Comparison of ENCODE assay signal across 20 mouse cellular contexts in genomic region chr6:119371624-119372023, GRCm38 (mm10). TPM values are rescaled to one million over a fixed set of nuclear protein-coding genes. Genes with fewer than 3 reads are reported as not detected.
DNase-seq lines count a peak whose midpoint lies in the region; ATAC-seq and TF ChIP-seq lines count a peak whose summit lies in the region.
"Had no signal": no experiment of that assay in that cellular context is flagged by ENCODE, and none has a peak within 500 bp of the region (broad histone marks: within the 10 kb centered on the region; RNA-seq: fewer than 3 reads in every experiment).

No protein-coding gene starts in this region.

- no peak overlapping the region for H3K9ac ChIP-seq in hindbrain, postnatal 0 days (replicated peaks; ENCODE audit: low read length)
- no peak overlapping the region for H3K9ac ChIP-seq in hindbrain, embryonic 13.5 days
- H3K9ac ChIP-seq in liver, postnatal 0 days (replicated peaks): no peak overlapping the region
- no peak overlapping the region for H3K9ac ChIP-seq in liver, embryonic 11.5 days (ENCODE audit: low read depth, low read length)
- no peak overlapping the region for H3K9ac ChIP-seq in MEL (ENCODE audit: control insufficient read depth, low read depth, low read length, poor library complexity, severe bottlenecking)
- H3K9ac ChIP-seq: limb, embryonic 12.5 days; liver, embryonic 15.5 days; midbrain, embryonic 15.5 days had no signal

- no peak overlapping the region for H3K27ac ChIP-seq in hindbrain, postnatal 0 days
- H3K27ac ChIP-seq in hindbrain, embryonic 13.5 days: no peak overlapping the region
- H3K27ac ChIP-seq in liver, postnatal 0 days (ENCODE audit: low read depth): no peak overlapping the region
- no peak overlapping the region for H3K27ac ChIP-seq in liver, embryonic 11.5 days (ENCODE audit: low read depth, low read length)
- H3K27ac ChIP-seq in MEL (ENCODE audit: control insufficient read depth, low read depth, low read length): no peak overlapping the region
- H3K27ac ChIP-seq: limb, embryonic 12.5 days; liver, embryonic 15.5 days; midbrain, embryonic 15.5 days had no signal

- H3K36me3 ChIP-seq in hindbrain, postnatal 0 days (ENCODE audit: insufficient read depth, low read length): 0 out of 2 replicates have a peak, but pooled peaks cover 5% of the 10 kb centered on the region
- H3K36me3 ChIP-seq in hindbrain, embryonic 13.5 days: peaks cover 12% of the 10 kb centered on the region
- peaks cover 12% of the 10 kb centered on the region for H3K36me3 ChIP-seq in liver, postnatal 0 days (replicated peaks; ENCODE audit: insufficient read depth, low read length)
- peaks cover 7% of the 10 kb centered on the region; the same call in 1 of the 2 replicates for H3K36me3 ChIP-seq in liver, embryonic 11.5 days (ENCODE audit: control insufficient read depth, insufficient read depth, low read length)
- H3K36me3 ChIP-seq in MEL (ENCODE audit: control insufficient read depth in 1 of 2, insufficient read depth in 2 of 2, low read length in 2 of 2): peaks cover 6 to 32% of the 10 kb centered on the region in 2 experiments
- H3K36me3 ChIP-seq: midbrain, embryonic 15.5 days had no signal

- ATAC-seq in hindbrain, postnatal 0 days: no peak
- ATAC-seq in hindbrain, embryonic 13.5 days (ENCODE audit: low FRiP score): no peak
- ATAC-seq in liver, postnatal 0 days: no peak
- ATAC-seq in liver, embryonic 11.5 days (replicated peaks; ENCODE audit: low FRiP score): no peak
- ATAC-seq in megakaryocyte progenitor cell, adult 5-6 weeks (replicated peaks; ENCODE audit: poor library complexity): peak; percentile 43; the same call in 1 of the 2 replicates
- ATAC-seq: hindbrain, embryonic 16.5 days; midbrain, embryonic 15.5 days had no signal

- TF ChIP-seq CTCF in hindbrain, postnatal 0 days (IDR thresholded peaks at IDR 0.05; ENCODE audit: low read depth): peak; percentile 35
- TF ChIP-seq CTCF in liver, postnatal 0 days (IDR thresholded peaks at IDR 0.05; ENCODE audit: low read depth): peak; percentile 35
- TF ChIP-seq CTCF in MEL (IDR thresholded peaks at IDR 0.05 in 2 of 3, conservative IDR thresholded peaks at IDR 0.05 in 1 of 3; ENCODE audit: control insufficient read depth in 1 of 3, insufficient read depth in 1 of 3, low read depth in 2 of 3, low read length in 3 of 3, poor library complexity in 1 of 3, severe bottlenecking in 1 of 3): peak in 1 of 3 experiments; percentile 32; a peak in 2 of 6 replicates

- no peak for TF ChIP-seq EP300 in liver, postnatal 0 days (IDR thresholded peaks at IDR 0.05; ENCODE audit: low read depth)
- TF ChIP-seq EP300 in MEL (IDR thresholded peaks at IDR 0.05; ENCODE audit: low read depth in 1 of 2, low read length in 2 of 2): no peak

- TF ChIP-seq POLR2A in MEL (IDR thresholded peaks at IDR 0.05; ENCODE audit: control insufficient read depth in 1 of 2, insufficient read depth in 1 of 2, low read depth in 1 of 2, low read length in 2 of 2, poor library complexity in 1 of 2): no peak

- peaks cover 8% of the 10 kb centered on the region for H3K79me2 ChIP-seq in MEL (ENCODE audit: control insufficient read depth, insufficient read depth, low read length, poor library complexity)

- H3K27me3 ChIP-seq in hindbrain, postnatal 0 days (ENCODE audit: insufficient read depth, low read length): no peaks in the 10 kb centered on the region
- no peaks in the 10 kb centered on the region for H3K27me3 ChIP-seq in hindbrain, embryonic 13.5 days
- no peaks in the 10 kb centered on the region for H3K27me3 ChIP-seq in liver, postnatal 0 days (ENCODE audit: insufficient read depth, low read length)
- H3K27me3 ChIP-seq in liver, embryonic 11.5 days (replicated peaks; ENCODE audit: control insufficient read depth, insufficient read depth, low read length): no peaks in the 10 kb centered on the region
- no peaks in the 10 kb centered on the region for H3K27me3 ChIP-seq in MEL (ENCODE audit: control insufficient read depth in 1 of 2, insufficient read depth in 2 of 2, low read length in 2 of 2)
- H3K27me3 ChIP-seq: limb, embryonic 12.5 days; liver, embryonic 15.5 days; megakaryocyte, embryonic 14.5 days; midbrain, embryonic 15.5 days had no signal

- H3K9me3 ChIP-seq in hindbrain, postnatal 0 days (ENCODE audit: low read length): no peaks in the 10 kb centered on the region
- H3K9me3 ChIP-seq in hindbrain, embryonic 13.5 days: no peaks in the 10 kb centered on the region
- H3K9me3 ChIP-seq in liver, postnatal 0 days (ENCODE audit: low read length): no peaks in the 10 kb centered on the region
- H3K9me3 ChIP-seq in liver, embryonic 11.5 days (ENCODE audit: control insufficient read depth, low read length): no peaks in the 10 kb centered on the region
- H3K9me3 ChIP-seq in MEL (replicated peaks; ENCODE audit: insufficient read depth, low read length): no peaks in the 10 kb centered on the region
- H3K9me3 ChIP-seq: limb, embryonic 12.5 days; liver, embryonic 15.5 days; megakaryocyte, embryonic 14.5 days; midbrain, embryonic 15.5 days had no signal

- DNase-seq in hindbrain, postnatal 0 days (ENCODE audit: low spot score): peak; percentile 11
- no peak for DNase-seq in liver, postnatal 0 days
- DNase-seq in liver, embryonic 11.5 days (ENCODE audit: low spot score): no peak
- DNase-seq in MEL (ENCODE audit: low read depth, low spot score): peak; percentile 27
- DNase-seq in ovary, adult 18-20 months (ENCODE audit: low spot score): no peak
- DNase-seq: cerebellum, postnatal 10 days; gastrocnemius, postnatal 14 days; heart, adult 18-20 months; heart, postnatal 4 days; kidney, adult 18-20 months; kidney, postnatal 36 days; lung, postnatal 14 days; thymus, postnatal 36 days had no signal

- H3K4me1 ChIP-seq in hindbrain, postnatal 0 days (ENCODE audit: insufficient read depth, low read length): no peaks in the 10 kb centered on the region
- no peaks in the 10 kb centered on the region for H3K4me1 ChIP-seq in hindbrain, embryonic 13.5 days (replicated peaks)
- H3K4me1 ChIP-seq in liver, postnatal 0 days (ENCODE audit: insufficient read depth): peaks cover 33% of the 10 kb centered on the region
- H3K4me1 ChIP-seq in liver, embryonic 11.5 days (replicated peaks; ENCODE audit: control insufficient read depth, insufficient read depth, low read length): peaks cover 29% of the 10 kb centered on the region
- peaks cover 23 to 27% of the 10 kb centered on the region in 2 experiments for H3K4me1 ChIP-seq in MEL (ENCODE audit: control insufficient read depth in 1 of 2, insufficient read depth in 2 of 2, low read length in 2 of 2)
- H3K4me1 ChIP-seq: limb, embryonic 12.5 days; midbrain, embryonic 15.5 days had no signal

- TF ChIP-seq RAD21 in MEL (IDR thresholded peaks at IDR 0.05; ENCODE audit: low read depth, low read length): no peak

- no peak overlapping the region for H3K4me3 ChIP-seq in hindbrain, postnatal 0 days (ENCODE audit: low read length)
- no peak overlapping the region for H3K4me3 ChIP-seq in hindbrain, embryonic 13.5 days
- no peak overlapping the region for H3K4me3 ChIP-seq in liver, postnatal 0 days (ENCODE audit: low read depth, low read length)
- H3K4me3 ChIP-seq in liver, embryonic 11.5 days (ENCODE audit: low read depth, low read length): no peak overlapping the region
- no peak overlapping the region for H3K4me3 ChIP-seq in MEL (ENCODE audit: control insufficient read depth in 1 of 2, insufficient read depth in 1 of 2, low read depth in 2 of 2, low read length in 2 of 2)
- H3K4me3 ChIP-seq: limb, embryonic 12.5 days; liver, embryonic 15.5 days; megakaryocyte, embryonic 14.5 days; midbrain, embryonic 15.5 days had no signal

- H3K4me2 ChIP-seq in hindbrain, postnatal 0 days (ENCODE audit: low read depth, low read length): no peak overlapping the region
- no peak overlapping the region for H3K4me2 ChIP-seq in hindbrain, embryonic 13.5 days
- H3K4me2 ChIP-seq in liver, postnatal 0 days (ENCODE audit: low read depth, low read length): no peak overlapping the region
- no peak overlapping the region for H3K4me2 ChIP-seq in liver, embryonic 11.5 days
- H3K4me2 ChIP-seq: limb, embryonic 12.5 days; liver, embryonic 15.5 days; midbrain, embryonic 15.5 days had no signal

TF ChIP-seq in MEL, 35 proteins besides CTCF, POLR2A, EP300 and RAD21 (continues in another document):
- TF ChIP-seq ZC3H11A (IDR thresholded peaks at IDR 0.05; ENCODE audit: low read depth, low read length): no peak
- no peak for TF ChIP-seq MAZ (IDR thresholded peaks at IDR 0.05; ENCODE audit: low read depth, low read length)
- no peak for TF ChIP-seq GABPA (IDR thresholded peaks at IDR 0.05; ENCODE audit: low read depth, low read length)
- no peak for TF ChIP-seq MAX (IDR thresholded peaks at IDR 0.05; ENCODE audit: low read length)
- no peak for TF ChIP-seq RCOR1 (IDR thresholded peaks at IDR 0.05; ENCODE audit: low read depth, low read length)
- no peak for TF ChIP-seq SIN3A (IDR thresholded peaks at IDR 0.05; ENCODE audit: low read length)
- TF ChIP-seq NELFE (IDR thresholded peaks at IDR 0.05; ENCODE audit: low read depth, low read length): no peak
- TF ChIP-seq TBP (IDR thresholded peaks at IDR 0.05; ENCODE audit: low read depth, low read length): no peak

RNA-seq across cellular contexts. Expression of gene Lrtm2, which starts 41.1 kb away (rescaled TPM):
- total RNA-seq in hindbrain, postnatal 0 days (2014; rRNA removed): 37.5 and 44.4 TPM in 2 replicates
- polyA plus RNA-seq in hindbrain, postnatal 0 days (2015; fragmentation: Nextera tagmentation; extraction: Ambion mirVana): 15.2 and 16.3 TPM in 2 replicates
- polyA plus RNA-seq in hindbrain, embryonic 13.5 days (2015; fragmentation: Nextera tagmentation; extraction: Ambion mirVana): 5.0 and 5.1 TPM in 2 replicates
- polyA plus RNA-seq in liver, postnatal 0 days (2015; fragmentation: Nextera tagmentation; extraction: Ambion mirVana): not detected in 2 replicates
- not detected in 2 replicates for polyA plus RNA-seq in liver, embryonic 11.5 days (2014; fragmentation: Nextera tagmentation; extraction: Ambion mirVana)
- total RNA-seq in MEL (2012; rRNA removed): not detected in 2 replicates
- not detected for polyA plus RNA-seq in MEL (2012; ENCODE audit: insufficient read depth in 1 of 2, insufficient read length in 2 of 2, low read depth in 1 of 2, low replicate concordance in 2 of 2, missing spikeins in 1 of 2)
- total RNA-seq in megakaryocyte progenitor cell, adult 5-6 weeks (2015): 0.24 and 0.44 TPM in 2 replicates
- 0.03 and 0.08 TPM in 2 replicates for total RNA-seq in megakaryocyte progenitor cell, adult 5-6 weeks (2017)
- polyA plus RNA-seq: limb, embryonic 12.5 days had no signal

RNA-seq across cellular contexts. Expression of gene Adipor2, which starts 45.9 kb away (rescaled TPM):
- total RNA-seq in hindbrain, postnatal 0 days (2014; rRNA removed): 40.9 and 41.8 TPM in 2 replicates
- 30.8 and 32.2 TPM in 2 replicates for polyA plus RNA-seq in hindbrain, postnatal 0 days (2015; fragmentation: Nextera tagmentation; extraction: Ambion mirVana)
- 38.0 and 44.1 TPM in 2 replicates for polyA plus RNA-seq in hindbrain, embryonic 13.5 days (2015; fragmentation: Nextera tagmentation; extraction: Ambion mirVana)
- 53.9 and 58.6 TPM in 2 replicates for polyA plus RNA-seq in liver, postnatal 0 days (2015; fragmentation: Nextera tagmentation; extraction: Ambion mirVana)
- 15.8 and 16.5 TPM in 2 replicates for polyA plus RNA-seq in liver, embryonic 11.5 days (2014; fragmentation: Nextera tagmentation; extraction: Ambion mirVana)
- 37.9 and 41.3 TPM in 2 replicates for total RNA-seq in MEL (2012; rRNA removed)
- 10 to 100 TPM in 1 of 2 experiments, not detected in 1; 37.6 TPM for polyA plus RNA-seq in MEL (2012; ENCODE audit: insufficient read depth in 1 of 2, insufficient read length in 2 of 2, low read depth in 1 of 2, low replicate concordance in 2 of 2, missing spikeins in 1 of 2)
- total RNA-seq in megakaryocyte progenitor cell, adult 5-6 weeks (2015): 57.1 and 64.4 TPM in 2 replicates
- total RNA-seq in megakaryocyte progenitor cell, adult 5-6 weeks (2017): 71.4 and 85.8 TPM in 2 replicates

Comparison
In these comparisons a context has a peak if more than half of its experiments do, and no peak if none do; other contexts are left out.
1. DNase-seq: peak in hindbrain, postnatal 0 days (single experiment) and MEL (single experiment); none in liver, postnatal 0 days (single experiment), liver, embryonic 11.5 days (single experiment) and ovary, adult 18-20 months (single experiment).